Mouse (Mus musculus): ENCODE results near the gene Ranbp1.
"Not testable (repeated sequence)": the region's sequence is repeated elsewhere in the genome, so short reads cannot be mapped to it uniquely, and the experiment has no call there.

Gene Ranbp1

DNA sequence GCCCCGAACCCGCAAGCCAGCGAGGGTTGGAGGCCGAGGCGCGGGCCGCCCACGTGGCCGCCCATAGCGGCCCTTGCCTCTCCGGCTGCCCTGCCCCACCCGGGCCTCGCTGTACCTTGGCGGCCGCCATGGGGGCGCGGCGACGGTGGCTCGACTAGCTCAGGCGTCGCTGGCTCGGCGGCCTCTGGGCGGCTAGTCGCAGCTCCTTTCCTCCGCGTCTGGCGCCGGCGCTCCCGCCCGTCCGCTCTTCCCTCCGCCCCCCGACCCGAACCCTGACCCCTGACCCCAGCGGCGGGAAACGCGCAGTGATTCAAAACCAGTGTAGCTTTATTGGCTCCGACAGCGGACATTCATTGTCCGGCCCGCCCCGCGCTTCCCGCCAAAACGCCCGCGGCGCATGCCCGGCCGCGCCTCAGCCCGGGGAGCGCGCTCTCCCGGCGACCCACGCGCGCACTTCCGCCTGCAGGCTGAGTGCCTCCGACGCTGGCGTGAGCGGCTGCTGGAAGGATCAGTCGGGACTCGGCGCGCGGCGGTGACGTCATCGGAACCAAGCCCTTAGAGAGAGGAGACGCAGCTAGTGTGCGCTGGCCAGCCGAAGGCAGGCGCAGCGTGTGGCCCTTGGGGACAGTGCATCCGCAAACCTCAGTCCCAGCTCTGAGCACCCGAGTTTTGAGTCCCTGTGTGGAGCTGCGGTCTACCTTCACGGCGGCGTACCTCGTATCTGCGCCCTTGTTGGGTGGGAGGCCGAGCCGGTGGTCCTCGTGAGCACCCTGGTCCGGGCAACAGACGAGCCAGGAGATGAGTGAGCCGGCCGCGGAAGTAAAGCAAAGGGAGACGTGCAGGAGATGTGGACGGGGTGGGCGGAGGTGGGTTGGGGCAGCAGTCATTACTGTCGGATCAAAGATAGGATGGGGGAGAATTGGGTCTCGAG is at the start of gene Ranbp1, which contains the start of gene Trmt2a:
Gene Ranbp1, minus strand, starts transcription at position 300 of the 931 bp plus-strand sequence.
Gene Trmt2a, plus strand, starts transcription at position 247 of the 931 bp plus-strand sequence.
- peak; percentile 93 for DNase-seq (ENCODE audit: low spot score)

- DNase-seq (ENCODE audit: low spot score), result not testable (repeated sequence)
These were observed 41.1 kb upstream of the Ranbp1 start for GRCm38 (mm10) chr16:18289614-18290013.

GRCm38 (mm10) chr16:18289067-18289588 is 40.6 kb upstream of the Ranbp1 start, which contains the start of gene Dgcr8:
Dgcr8 (minus strand) TSS chr16:18289246.
- peak; percentile 92 for DNase-seq (ENCODE audit: low spot score)

GRCm38 (mm10) chr16:18288581-18289061 is 40.1 kb upstream of the Ranbp1 start:
- peak; percentile 12 for DNase-seq (ENCODE audit: low spot score)

GRCm38 (mm10) chr16:18288166-18288565 is 39.6 kb upstream of the Ranbp1 start:
- DNase-seq (ENCODE audit: low spot score), result no peak

DNA sequence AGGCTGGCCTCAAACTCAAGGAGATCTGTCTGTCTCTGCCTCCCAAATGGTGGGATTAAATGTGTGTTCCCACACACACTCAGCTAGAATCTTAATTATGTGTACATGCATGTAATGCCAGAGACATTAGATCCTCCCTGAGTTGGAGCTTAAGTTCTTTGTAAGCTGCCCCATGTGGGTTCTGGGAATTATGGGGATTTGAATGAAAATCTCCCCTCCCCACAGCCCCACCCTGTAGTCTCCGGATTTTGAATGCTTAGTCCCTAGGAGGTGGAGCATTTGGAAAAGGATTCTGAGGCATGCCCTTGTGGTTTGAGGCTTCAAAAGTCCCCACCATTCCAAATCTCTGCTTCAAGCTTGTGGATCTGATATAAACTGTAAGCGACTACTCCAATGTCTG is 26.6 kb upstream of the Ranbp1 start:
- DNase-seq (ENCODE audit: low spot score), result no peak

GRCm38 (mm10) chr16:18268182-18268581 is 19.6 kb upstream of the Ranbp1 start:
- no peak for DNase-seq (ENCODE audit: low spot score)

- DNase-seq (ENCODE audit: low spot score), result no peak
These were observed 16.5 kb upstream of the Ranbp1 start for GRCm38 (mm10) chr16:18265024-18265423.

GRCm38 (mm10) chr16:18258221-18258620 is 9.7 kb upstream of the Ranbp1 start, which contains the start of gene Gm49776:
Gm49776 (minus strand) TSS chr16:18258321.
- no peak for DNase-seq (ENCODE audit: low spot score)

DNA sequence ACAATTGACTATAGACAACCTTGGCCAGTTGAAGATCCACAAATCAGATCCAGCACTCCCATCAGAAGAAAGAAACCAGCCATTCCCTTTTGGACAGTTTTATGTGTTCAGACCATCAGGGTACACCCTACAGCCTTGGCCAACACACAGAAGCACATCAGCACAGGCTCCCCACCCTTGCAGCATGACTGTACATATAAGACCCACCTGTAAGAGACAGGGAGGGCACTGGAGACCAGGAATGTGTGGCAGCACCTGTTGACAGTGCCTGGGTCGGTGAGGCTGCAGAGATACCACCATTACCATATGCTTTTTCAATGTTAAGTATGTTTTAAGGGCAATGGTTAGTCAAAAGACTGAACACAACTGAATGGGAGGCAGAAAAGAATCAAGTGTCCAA is 5.3 kb upstream of the Ranbp1 start:
- DNase-seq (ENCODE audit: low spot score), result no peak

GRCm38 (mm10) chr16:18252736-18253135 is 4.2 kb upstream of the Ranbp1 start:
- DNase-seq (ENCODE audit: low spot score), result no peak

GRCm38 (mm10) chr16:18250828-18251790 is 2.6 kb upstream of the Ranbp1 start:
- DNase-seq (ENCODE audit: low spot score), result no peak

DNA sequence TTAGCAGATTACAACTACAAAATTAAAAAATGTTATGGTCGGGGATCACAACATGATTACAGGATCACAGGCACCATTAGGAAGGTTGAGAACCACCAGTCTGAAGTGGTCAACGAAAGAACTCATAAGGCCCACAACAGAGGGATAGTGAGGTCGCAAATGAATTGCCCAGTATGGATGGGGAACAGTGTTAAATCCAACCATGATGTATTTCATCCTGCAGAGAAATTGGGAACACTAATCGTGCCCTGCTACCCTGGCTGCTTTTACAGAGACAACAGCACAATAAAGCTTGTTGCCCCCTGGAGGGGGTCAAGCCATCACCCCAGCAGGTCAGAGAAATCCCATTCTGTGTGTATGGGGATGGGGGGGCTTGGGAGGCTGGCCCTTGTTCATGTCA is 1.7 kb upstream of the Ranbp1 start:
- no peak for DNase-seq (ENCODE audit: low spot score)

GRCm38 (mm10) chr16:18249364-18249967 is 934 bp upstream of the Ranbp1 start:
- no peak for DNase-seq (ENCODE audit: low spot score)

DNA sequence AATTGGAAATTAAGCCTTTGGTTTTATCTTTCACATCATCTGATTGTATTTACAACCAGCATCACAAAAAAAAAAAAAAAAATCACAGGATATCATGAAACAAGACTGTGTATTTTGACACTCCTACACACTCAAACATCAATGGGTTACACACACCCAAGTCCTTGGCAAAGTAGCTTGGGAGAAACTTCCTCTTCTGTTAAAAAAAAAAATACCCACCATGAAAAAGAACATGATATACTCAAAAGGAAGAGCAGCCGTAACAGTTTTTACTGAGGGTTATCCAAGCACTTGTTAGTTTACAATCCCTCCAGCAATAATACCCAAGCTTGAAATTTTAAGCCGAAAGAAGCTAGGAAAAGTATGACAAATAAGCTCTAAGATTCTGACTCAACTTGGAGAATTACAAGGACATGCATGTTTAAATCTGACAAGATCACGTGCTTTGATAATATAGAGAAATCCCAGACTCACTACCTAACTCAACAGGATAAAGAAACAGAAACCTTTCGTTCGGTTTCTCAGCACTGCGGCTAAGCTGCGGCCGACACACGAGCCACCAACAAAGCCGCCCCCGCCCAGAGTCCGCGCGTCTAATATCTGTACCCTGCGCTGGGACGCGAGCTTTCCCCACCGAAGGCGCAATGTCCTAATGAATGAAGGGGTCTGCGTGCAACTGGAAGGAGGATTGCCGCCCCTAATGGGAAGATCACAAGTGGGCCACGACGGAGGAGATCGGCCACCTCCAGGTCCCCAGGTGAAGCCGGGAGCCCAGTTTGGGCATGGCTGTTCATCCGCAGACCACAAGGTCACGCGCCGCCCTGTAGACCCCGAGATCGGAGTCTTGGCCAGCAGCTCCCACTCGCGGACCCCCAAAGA is 772 bp downstream of the Ranbp1 start:
- DNase-seq (ENCODE audit: low spot score), result no peak

DNA sequence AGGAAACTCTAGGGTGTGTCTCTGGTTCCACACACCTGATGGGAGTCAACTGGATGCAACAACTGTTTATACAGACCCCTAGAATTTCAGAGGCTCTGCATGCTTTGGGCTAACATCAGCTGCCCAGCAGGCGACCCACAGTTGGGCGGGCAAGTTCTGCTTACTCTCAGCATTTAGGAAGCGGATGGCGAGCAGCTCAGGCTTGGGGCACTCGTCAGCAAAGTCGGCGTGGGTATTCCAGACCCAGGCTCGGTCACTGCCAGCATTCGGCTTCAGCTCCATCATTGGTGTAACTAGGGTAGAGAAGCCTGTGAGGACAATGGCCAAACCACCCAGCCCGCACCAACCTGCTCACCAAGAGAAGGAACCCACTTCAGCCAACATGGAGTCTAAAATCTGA is 7.0 kb downstream of the Ranbp1 start:
- no peak for DNase-seq (ENCODE audit: low spot score)

DNA sequence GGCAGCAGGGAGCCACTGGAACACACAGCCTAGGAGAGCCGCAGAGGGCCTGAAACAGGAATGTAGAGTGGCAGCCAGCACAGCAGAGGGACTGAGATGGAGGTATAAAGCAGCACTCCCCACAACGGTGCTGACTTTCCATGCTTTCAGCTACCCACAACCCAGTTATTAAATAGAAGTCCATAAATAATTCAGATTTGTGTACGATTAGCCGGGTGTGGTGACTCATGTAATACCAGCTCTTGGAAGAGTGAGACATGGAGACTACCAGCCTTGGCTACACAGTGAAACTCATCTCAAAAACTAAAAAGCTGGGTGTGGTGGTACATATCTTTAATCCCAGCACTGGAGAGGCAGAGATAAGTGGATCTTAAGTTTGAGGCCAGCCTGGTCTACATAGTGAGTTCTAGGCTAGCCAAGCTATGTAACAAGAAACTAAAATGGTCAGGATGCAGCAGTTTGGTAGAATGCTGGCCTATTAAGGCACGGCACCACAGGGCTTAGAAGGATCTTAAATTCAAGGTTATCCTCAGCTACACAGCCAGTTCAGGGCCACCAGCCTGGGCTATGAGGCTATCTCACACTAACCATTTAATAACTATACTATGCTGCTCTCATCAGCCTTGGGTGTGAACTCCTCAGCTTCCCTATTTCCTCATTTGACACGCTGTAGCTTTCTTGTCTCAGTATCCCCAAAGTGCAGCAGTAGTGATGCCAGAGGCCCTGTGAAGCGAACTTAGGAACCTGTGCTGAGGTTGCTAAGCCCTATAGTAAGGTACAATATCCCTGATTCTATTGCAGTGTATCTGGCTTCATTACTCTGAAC is 11.6 kb downstream of the Ranbp1 start:
- DNase-seq (ENCODE audit: low spot score), result no peak

- DNase-seq (ENCODE audit: low spot score), result no peak
These were observed 13.0 kb downstream of the Ranbp1 start for GRCm38 (mm10) chr16:18235389-18236065.
